Mouse (Mus musculus) kidney, adult 2 months (tissue): ENCODE measurements at regions not wholly inside any gene's neighbourhood (a gene's known extent, or its start where the extent isn't known, plus 50 kb on each side); places are given as distances from the start of the nearest gene placed in this dataset.
A peak's percentile ranks its signal among the peaks of the same experiment; 100 is the strongest.

Source experiments
- DNase-seq: peaks from one replicate; pipeline ENCODE4 v3.0.0; 2021
- H3K27ac ChIP-seq: fragments of 200-500 bp; 2 replicates; pipeline ENCODE4 v1.5.1; 2012; ENCODE audit warnings: low read depth, low read length, control low read depth, inconsistent platforms; ENCODE audit not compliant: insufficient read depth
- H3K27me3 ChIP-seq: fragments of 200-500 bp; replicated peaks from 2 replicates; pipeline ENCODE4 v1.6.1; 2012; ENCODE audit warnings: mild to moderate bottlenecking, moderate library complexity, low read length, inconsistent platforms; ENCODE audit not compliant: control insufficient read depth, insufficient read depth
- H3K36me3 ChIP-seq: fragments of 200-500 bp; 2 replicates; pipeline ENCODE4 v1.6.1; 2012; ENCODE audit warnings: mild to moderate bottlenecking, moderate library complexity, low read length, inconsistent platforms; ENCODE audit not compliant: control insufficient read depth, insufficient read depth
- H3K4me1 ChIP-seq: fragments of 200-500 bp; 2 replicates; pipeline ENCODE4 v1.6.1; 2011; ENCODE audit warnings: low read length; ENCODE audit not compliant: control insufficient read depth, insufficient read depth
- H3K4me3 ChIP-seq: fragments of 200-500 bp; 2 replicates; pipeline ENCODE4 v1.5.1; 2011; ENCODE audit warnings: mild to moderate bottlenecking, low read depth, low read length, control low read depth; ENCODE audit not compliant: insufficient read depth
- CTCF ChIP-seq: fragments of 200-500 bp; conservative IDR thresholded peaks from 2 replicates; pipeline ENCODE4 v1.5.1; 2011; ENCODE audit warnings: low read depth, mild to moderate bottlenecking, control low read depth, low read length, moderate library complexity, mixed read lengths; ENCODE audit not compliant: insufficient read depth, insufficient read length
- POLR2A ChIP-seq: fragments of 200-500 bp; IDR thresholded peaks from one replicate; pipeline ENCODE4 v1.6.1; 2011; ENCODE audit warnings: low read depth, low read length, control low read depth
- WGBS: fragments of 180-500 bp; shearing (Covaris S2); methylation state at CpG from one replicate; pipeline ENCODE4 v1.1.7; 2018; 5-methylcytosine and 5-hydroxymethylcytosine counted together

- Histone ChIP-seq H3K36me3 (no peaks in the 10 kb centered on the region), H3K27ac (peak overlapping the region; percentile 45; the same call in 1 of the 2 replicates), H3K4me3 (no peak overlapping the region), H3K27me3 (no peaks in the 10 kb centered on the region), H3K4me1 (0 out of 2 replicates have a peak, but pooled peaks cover 2% of the 10 kb centered on the region)
- TF ChIP-seq POLR2A (no peak), CTCF (no peak)
- DNase-seq: no peak
- 97% methylated on average over 2 of the region's 2 CpGs for WGBS
Measured at GRCm38 (mm10) chr12:119028161-119028560, 61.9 kb upstream of the Abcb5 start.

- H3K27me3 ChIP-seq: no peaks in the 10 kb centered on the region
- no peak for TF ChIP-seq POLR2A
- TF ChIP-seq CTCF: no peak
- 0 out of 2 replicates have a peak, but pooled peaks cover 2% of the 10 kb centered on the region for H3K4me1 ChIP-seq
- H3K36me3 ChIP-seq: no peaks in the 10 kb centered on the region
- H3K27ac ChIP-seq: no peak overlapping the region
- WGBS: 65% methylated on average over 4 of the region's 4 CpGs
- DNase-seq: no peak
- no peak overlapping the region for H3K4me3 ChIP-seq
Measured at GRCm38 (mm10) chr12:119027701-119028100, 61.5 kb upstream of the Abcb5 start.

GRCm38 (mm10) chr12:119026311-119026710, 60.1 kb upstream of the Abcb5 start:
- no peaks in the 10 kb centered on the region for H3K27me3 ChIP-seq
- 58% methylated on average over 1 of the region's 1 CpGs for WGBS
- peak; percentile 76 for DNase-seq
- H3K27ac ChIP-seq: no peak overlapping the region
- no peaks in the 10 kb centered on the region for H3K36me3 ChIP-seq
- H3K4me3 ChIP-seq: no peak overlapping the region
- TF ChIP-seq POLR2A: no peak
- peak; percentile 77 for TF ChIP-seq CTCF
- H3K4me1 ChIP-seq: 0 out of 2 replicates have a peak, but pooled peaks cover 2% of the 10 kb centered on the region

- no peak for TF ChIP-seq POLR2A
- no peak for TF ChIP-seq CTCF
Measured at GRCm38 (mm10) chr12:119024063-119024462, 57.8 kb upstream of the Abcb5 start.

More at GRCm38 (mm10) chr12:119024063-119024462, 57.8 kb upstream of the Abcb5 start:
- H3K36me3 ChIP-seq: no peaks in the 10 kb centered on the region
- no peak overlapping the region for H3K27ac ChIP-seq
- no peak overlapping the region for H3K4me3 ChIP-seq
- 63% methylated on average over 1 of the region's 1 CpGs for WGBS
- H3K27me3 ChIP-seq: no peaks in the 10 kb centered on the region
- H3K4me1 ChIP-seq: 0 out of 2 replicates have a peak, but pooled peaks cover 2% of the 10 kb centered on the region
- no peak for DNase-seq
